Comparison of ENCODE assay signal across 8 mouse cellular contexts in the genomic region with DNA sequence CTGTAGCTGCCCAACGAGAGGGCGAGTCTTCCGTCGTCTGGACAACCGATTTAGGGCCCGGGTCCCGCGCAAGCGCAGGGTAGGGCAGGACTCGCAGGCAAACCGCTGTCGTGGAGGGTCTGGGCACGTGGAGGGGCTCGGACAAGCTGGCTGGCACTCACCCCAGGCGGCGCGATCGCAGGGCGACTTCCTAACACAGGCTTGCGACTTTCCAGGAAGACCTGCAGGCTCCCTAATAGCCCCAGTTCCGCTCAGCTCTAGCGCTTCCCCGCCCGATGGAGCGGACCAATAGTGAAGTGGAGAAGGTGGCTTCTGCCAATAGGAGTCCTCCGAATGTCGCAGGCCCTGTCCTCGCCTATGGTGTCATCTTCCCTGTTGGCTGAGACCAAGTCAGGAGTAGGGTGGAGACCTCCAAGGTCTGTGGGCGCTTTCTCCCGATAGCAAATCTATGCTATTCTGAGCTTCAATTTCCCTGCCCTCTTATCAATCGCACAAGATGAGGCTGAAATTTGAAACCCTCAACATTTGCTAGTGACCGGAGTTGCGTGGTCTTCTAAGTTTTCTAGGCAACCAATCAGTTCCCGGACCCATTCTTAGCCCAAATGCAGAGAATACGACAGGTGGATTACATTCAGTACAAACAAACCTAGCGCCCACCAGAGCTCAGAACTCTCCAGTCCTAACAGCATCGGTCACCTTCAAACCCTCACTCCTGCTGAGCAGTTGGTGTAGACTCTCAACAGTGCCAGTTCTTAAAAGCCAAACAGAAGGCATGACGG. TPM values are rescaled to one million over a fixed set of nuclear protein-coding genes. Genes with fewer than 3 reads are reported as not detected.
DNase-seq lines count a peak whose midpoint lies in the region; ATAC-seq lines count a peak whose summit lies in the region.

No protein-coding gene starts in this region.

- ATAC-seq in activated CD4-positive, CD25-positive, alpha-beta regulatory T cell, adult 4 months, result peak; percentile 99
- ATAC-seq in common myeloid progenitor, adult 5-6 weeks (replicated peaks; ENCODE audit: low read depth, poor library complexity, severe bottlenecking), result peak; percentile 99
- ATAC-seq in megakaryocyte, adult 5-6 weeks (ENCODE audit: poor library complexity, severe bottlenecking), result peak; percentile 100

- DNase-seq in gastrocnemius, adult 8-10 months (ENCODE audit: low spot score in 2 of 2), result peak; percentile 54 to 66
- DNase-seq in induced T-regulatory cell, adult 2 months (ENCODE audit: low read depth), result peak; percentile 87
- DNase-seq in left cerebral cortex, adult 8-10 months (ENCODE audit: low spot score in 2 of 2), result peak; percentile 37 to 75
- DNase-seq in right cerebral cortex, adult 18-20 months, result peak; percentile 86
- DNase-seq in urinary bladder, adult 2 months (ENCODE audit: low spot score), result peak; percentile 49

RNA-seq across cellular contexts. Expression of a gene that starts 0.5 kb away (rescaled TPM):
- 100 to 1,000 TPM; 129 to 202 TPM for polyA plus RNA-seq in activated CD4-positive, CD25-positive, alpha-beta regulatory T cell, adult 4 months (2017; shearing (Covaris generic))
- 58.5 and 66.5 TPM in 2 replicates for total RNA-seq in common myeloid progenitor, adult 5-6 weeks (2017)
- 1 to 10 TPM; 5.4 to 8.3 (median 7.0) TPM for total RNA-seq in gastrocnemius, adult 8-10 months (2022)
- 10 to 100 TPM; 27.4 to 35.9 (median 33.1) TPM for total RNA-seq in left cerebral cortex, adult 8-10 months (2022)
- 56.4 and 70.7 TPM in 2 replicates for total RNA-seq in megakaryocyte, adult 5-6 weeks (2015)
- 108 and 125 TPM in 2 replicates for total RNA-seq in megakaryocyte, adult 5-6 weeks (2017)
- 30.5 and 33.0 TPM in 2 replicates for polyA plus RNA-seq in urinary bladder, adult 2 months (2012; rRNA removed)

RNA-seq across cellular contexts. Expression of a gene that starts 13.5 kb away (rescaled TPM):
- polyA plus RNA-seq in activated CD4-positive, CD25-positive, alpha-beta regulatory T cell, adult 4 months (2017; shearing (Covaris generic)), result under 1 TPM in 1 of 2 experiments, not detected in 1; 0.38 TPM
- total RNA-seq in common myeloid progenitor, adult 5-6 weeks (2017), result 0.05 TPM in 1 of 2 replicates, not detected in the other
- 1 to 10 TPM; 3.3 to 5.1 (median 4.2) TPM for total RNA-seq in gastrocnemius, adult 8-10 months (2022)
- total RNA-seq in left cerebral cortex, adult 8-10 months (2022), result 10 to 100 TPM; 66.0 to 71.8 (median 70.8) TPM
- 0.27 TPM in 1 of 2 replicates, not detected in the other for total RNA-seq in megakaryocyte, adult 5-6 weeks (2015)
- 0.22 and 0.41 TPM in 2 replicates for total RNA-seq in megakaryocyte, adult 5-6 weeks (2017)
- 40.1 and 41.2 TPM in 2 replicates for polyA plus RNA-seq in urinary bladder, adult 2 months (2012; rRNA removed)

RNA-seq across cellular contexts. Expression of a gene that starts 16.8 kb away (rescaled TPM):
- 1 to 10 TPM; 4.1 to 4.5 TPM for polyA plus RNA-seq in activated CD4-positive, CD25-positive, alpha-beta regulatory T cell, adult 4 months (2017; shearing (Covaris generic))
- total RNA-seq in common myeloid progenitor, adult 5-6 weeks (2017), result 5.2 and 7.3 TPM in 2 replicates
- 1 to 10 TPM; 2.3 to 3.6 (median 3.0) TPM for total RNA-seq in gastrocnemius, adult 8-10 months (2022)
- total RNA-seq in left cerebral cortex, adult 8-10 months (2022), result 10 to 100 TPM; 12.7 to 15.0 (median 14.8) TPM
- total RNA-seq in megakaryocyte, adult 5-6 weeks (2015), result 5.9 and 8.4 TPM in 2 replicates
- total RNA-seq in megakaryocyte, adult 5-6 weeks (2017), result 2.0 and 2.9 TPM in 2 replicates
- polyA plus RNA-seq in urinary bladder, adult 2 months (2012; rRNA removed), result 11.2 and 11.7 TPM in 2 replicates

RNA-seq across cellular contexts. Expression of a gene that starts 47.1 kb away (rescaled TPM):
- polyA plus RNA-seq in activated CD4-positive, CD25-positive, alpha-beta regulatory T cell, adult 4 months (2017; shearing (Covaris generic)), result 100 to 1,000 TPM; 711 to 929 TPM
- 1,314 and 1,321 TPM in 2 replicates for total RNA-seq in common myeloid progenitor, adult 5-6 weeks (2017)
- total RNA-seq in gastrocnemius, adult 8-10 months (2022), result 100 to 1,000 TPM in 1 of 4 experiments, 10 to 100 TPM in 3; 45.7 to 121 (median 61.8) TPM
- total RNA-seq in left cerebral cortex, adult 8-10 months (2022), result 100 to 1,000 TPM; 134 to 198 (median 155) TPM
- total RNA-seq in megakaryocyte, adult 5-6 weeks (2015), result 982 and 1,036 TPM in 2 replicates
- total RNA-seq in megakaryocyte, adult 5-6 weeks (2017), result 1,421 and 1,439 TPM in 2 replicates
- polyA plus RNA-seq in urinary bladder, adult 2 months (2012; rRNA removed), result 281 and 318 TPM in 2 replicates

RNA-seq across cellular contexts. Expression of a gene that starts 59.4 kb away (rescaled TPM):
- polyA plus RNA-seq in activated CD4-positive, CD25-positive, alpha-beta regulatory T cell, adult 4 months (2017; shearing (Covaris generic)), result 10 to 100 TPM; 16.0 to 21.0 TPM
- total RNA-seq in common myeloid progenitor, adult 5-6 weeks (2017), result 20.6 and 26.4 TPM in 2 replicates
- total RNA-seq in gastrocnemius, adult 8-10 months (2022), result 10 to 100 TPM; 11.9 to 15.5 (median 14.0) TPM
- total RNA-seq in left cerebral cortex, adult 8-10 months (2022), result 10 to 100 TPM; 21.8 to 24.3 (median 23.1) TPM
- total RNA-seq in megakaryocyte, adult 5-6 weeks (2015), result 16.3 and 17.5 TPM in 2 replicates
- 14.2 and 14.4 TPM in 2 replicates for total RNA-seq in megakaryocyte, adult 5-6 weeks (2017)
- polyA plus RNA-seq in urinary bladder, adult 2 months (2012; rRNA removed), result 23.1 and 24.2 TPM in 2 replicates

Comparison
In these comparisons a context has a peak if more than half of its experiments do, and no peak if none do; other contexts are left out.
1. Peak in every context shown above with its lines: DNase-seq and ATAC-seq.
2. RNA of a gene that starts 13.5 kb away (total RNA-seq): 66.0 to 71.8 TPM in left cerebral cortex, adult 8-10 months; 3.3 to 5.1 TPM in gastrocnemius, adult 8-10 months, 0.22 to 0.41 TPM in megakaryocyte, adult 5-6 weeks and 0.05 TPM in common myeloid progenitor, adult 5-6 weeks; every median in the first group is over 10 times any median in the second.